Mouse (Mus musculus) C2C12 (cell line): ENCODE measurements around the gene Aurkaip1.

Source experiments
- CEBPB ChIP-seq: IDR thresholded peaks from one replicate; pipeline ENCODE4 v1.6.1; 2011; ENCODE audit warnings: low read depth, mild to moderate bottlenecking, control low read depth, moderate library complexity
- CTCF ChIP-seq: IDR thresholded peaks from one replicate; pipeline ENCODE4 v1.5.1; 2011; ENCODE audit not compliant: control insufficient read depth, insufficient read depth, insufficient read length
- MAX ChIP-seq: IDR thresholded peaks from one replicate; pipeline ENCODE4 v1.6.1; 2011; ENCODE audit warnings: mild to moderate bottlenecking, control low read depth
- MYOG ChIP-seq: IDR thresholded peaks from one replicate; pipeline ENCODE4 v1.6.1; 2011; ENCODE audit not compliant: control insufficient read depth, insufficient read length; ENCODE audit errors: extremely low read depth

DNA sequence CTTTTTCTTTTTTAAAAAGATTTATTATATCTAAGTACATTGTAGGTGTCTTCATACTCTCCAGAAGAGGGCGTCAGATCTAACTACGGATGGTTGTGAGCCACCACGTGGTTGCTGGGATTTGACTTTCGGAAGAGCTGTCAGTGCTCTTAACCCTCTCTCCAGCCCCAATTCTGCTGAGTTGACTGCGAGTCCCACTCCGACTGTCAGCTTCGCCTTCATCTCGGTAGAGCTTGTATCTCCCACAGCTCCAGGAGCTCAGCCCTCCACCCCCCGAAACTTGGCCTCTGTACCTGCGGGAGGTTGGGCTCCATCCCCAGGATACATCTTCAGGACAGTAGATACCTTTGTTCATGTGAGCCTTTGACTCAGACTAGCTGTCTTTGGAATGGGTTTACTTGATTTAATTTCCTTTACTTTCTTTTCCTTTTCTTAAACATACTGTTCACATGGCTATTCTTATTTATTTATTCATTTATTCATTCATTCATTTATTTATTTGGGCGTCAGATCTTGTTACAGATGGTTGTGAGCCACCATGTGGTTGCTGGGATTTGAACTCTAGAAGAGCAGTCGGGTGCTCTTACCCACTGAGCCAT, 28.2 kb upstream of the Aurkaip1 start, which contains the start of gene Mrpl20:
- TF ChIP-seq CTCF (no peak), CEBPB (no peak), MYOG (no peak), MAX (no peak)
